Mouse (Mus musculus) cerebellum, postnatal 36 days (tissue): ENCODE results near the gene Trp53bp1.

ENCODE experiments used
- DNase-seq, 2 experiments: peaks; one replicate each; pipeline ENCODE4 v3.0.0; 2021 to 2022; ENCODE audit warnings: mixed read lengths in 2 of 2

The Trp53bp1 gene

DNA sequence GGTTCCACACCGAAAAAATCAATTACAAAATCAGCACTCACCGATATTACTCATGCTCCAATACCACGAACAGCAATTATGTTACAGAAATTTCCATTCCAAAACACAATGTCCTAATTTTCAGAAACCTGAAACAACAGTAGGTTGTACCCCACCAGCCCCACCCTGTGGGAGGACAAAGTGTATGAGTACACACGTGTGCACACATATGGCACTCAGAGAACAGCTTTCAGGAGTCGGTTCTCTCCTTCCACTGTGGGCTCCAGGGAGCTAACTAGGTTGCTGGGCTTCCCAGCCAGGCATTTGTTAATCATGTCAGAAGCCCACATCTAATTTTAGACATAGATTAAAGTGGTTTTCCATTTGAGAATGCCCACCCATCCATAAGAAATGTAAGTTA, 27.1 kb downstream of the Trp53bp1 start:
- no peak for DNase-seq

DNA sequence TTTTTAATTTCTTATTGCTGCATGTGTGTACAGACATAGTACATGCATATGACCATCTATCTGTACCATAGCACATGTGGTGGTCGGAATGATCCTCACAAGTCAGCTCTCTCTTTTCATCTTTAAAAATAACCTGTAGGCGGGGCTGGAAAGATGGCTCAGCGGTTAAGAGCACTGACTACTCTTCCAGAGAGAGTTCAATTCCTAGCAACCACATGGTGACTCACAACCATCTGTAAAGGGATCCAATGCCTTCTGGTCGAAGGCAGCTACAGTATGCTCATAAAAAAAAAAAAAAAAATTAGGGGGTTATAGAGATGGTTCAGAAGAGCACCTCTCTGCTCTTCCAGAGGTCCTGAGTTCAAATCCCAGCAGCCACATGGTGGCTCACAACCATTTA, 31.8 kb downstream of the Trp53bp1 start:
- no peak for DNase-seq

DNA sequence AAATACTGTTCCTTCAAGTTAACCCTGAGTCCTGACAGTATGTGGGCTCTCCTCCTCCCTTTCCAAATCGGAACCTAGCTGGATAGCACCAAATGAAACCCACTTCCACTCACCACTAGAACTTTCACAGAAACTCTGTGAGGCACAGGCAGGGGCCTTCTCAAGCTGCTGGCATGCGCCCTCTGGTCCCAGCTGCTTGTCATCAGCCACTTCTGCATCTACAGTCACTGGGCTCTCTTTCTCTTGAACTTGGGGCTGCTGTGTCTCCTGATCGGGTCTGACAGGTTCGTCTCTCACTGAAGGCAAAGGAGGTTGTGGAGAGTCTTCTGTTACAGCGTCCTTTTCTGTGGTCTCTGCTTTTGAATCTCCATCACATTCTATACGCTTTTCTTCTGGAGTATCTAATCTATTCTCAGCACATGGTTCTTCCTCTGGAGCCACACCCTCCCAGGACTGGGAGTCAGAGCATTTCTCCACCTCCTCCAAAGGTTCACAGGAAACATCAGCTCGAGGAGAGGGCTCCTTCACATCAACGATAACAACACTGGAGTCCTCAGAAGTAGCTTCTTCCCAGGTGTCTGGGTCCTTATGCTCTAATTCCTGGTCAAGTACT, 35.6 kb downstream of the Trp53bp1 start:
- DNase-seq, result no peak

DNA sequence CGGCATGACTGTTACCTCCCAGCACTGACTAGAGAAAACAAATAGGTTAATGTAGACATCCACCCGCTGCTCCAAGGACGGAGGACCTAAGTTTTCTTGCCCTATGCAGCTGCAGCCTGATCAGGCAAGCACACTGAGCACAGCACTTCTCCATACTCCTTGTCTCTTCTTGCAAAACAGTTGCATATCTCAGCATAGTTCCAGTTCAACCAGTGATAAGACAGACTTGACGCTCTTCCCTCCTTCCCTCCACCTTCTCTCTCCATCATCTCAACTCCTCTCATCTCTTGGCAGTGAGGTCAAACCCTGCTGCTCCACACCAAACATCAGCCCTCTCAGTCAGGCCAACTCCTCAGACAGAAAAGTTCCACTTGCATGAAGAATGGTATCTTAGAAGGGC, 43.1 kb downstream of the Trp53bp1 start:
- no peak for DNase-seq

DNA sequence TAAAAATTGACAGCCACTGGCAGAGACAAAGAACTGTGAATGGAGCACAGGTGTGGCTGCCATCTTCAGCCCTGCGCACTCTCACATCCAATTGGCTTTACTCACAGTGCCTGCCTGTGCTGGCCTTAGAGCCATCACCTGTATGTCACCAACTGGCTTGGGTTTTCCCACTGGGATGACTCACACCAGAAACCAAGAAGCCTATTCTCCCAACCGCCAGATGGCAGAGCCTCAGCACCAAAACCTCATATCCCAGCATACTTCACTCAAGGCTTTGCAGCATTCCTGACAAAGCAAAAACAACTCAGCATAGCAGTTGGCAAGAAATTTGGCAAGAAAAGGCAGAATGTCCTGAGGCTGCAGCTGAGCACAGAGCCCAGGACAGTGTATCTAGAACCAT, 48.2 kb downstream of the Trp53bp1 start:
- DNase-seq, result peak; percentile 73 to 75

DNA sequence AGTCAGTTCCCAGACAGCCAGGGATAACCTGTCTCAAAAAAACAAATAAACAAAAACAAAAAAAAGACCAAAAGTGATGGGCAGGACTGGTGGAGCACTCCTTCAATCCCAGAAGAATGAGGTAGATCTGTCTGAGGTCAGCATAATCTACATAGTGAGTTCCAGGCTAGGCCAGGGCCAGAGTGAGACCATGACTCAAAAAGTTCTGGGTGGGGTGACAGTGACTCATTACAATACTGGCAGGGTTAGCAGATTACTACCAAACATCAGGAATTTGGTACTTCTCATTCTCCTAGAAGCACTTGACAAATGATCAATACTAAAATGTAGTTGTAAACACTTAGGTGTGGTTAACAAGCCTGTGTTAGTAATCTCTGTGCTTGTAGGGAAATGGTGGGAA, 51.2 kb downstream of the Trp53bp1 start:
- no peak for DNase-seq

DNA sequence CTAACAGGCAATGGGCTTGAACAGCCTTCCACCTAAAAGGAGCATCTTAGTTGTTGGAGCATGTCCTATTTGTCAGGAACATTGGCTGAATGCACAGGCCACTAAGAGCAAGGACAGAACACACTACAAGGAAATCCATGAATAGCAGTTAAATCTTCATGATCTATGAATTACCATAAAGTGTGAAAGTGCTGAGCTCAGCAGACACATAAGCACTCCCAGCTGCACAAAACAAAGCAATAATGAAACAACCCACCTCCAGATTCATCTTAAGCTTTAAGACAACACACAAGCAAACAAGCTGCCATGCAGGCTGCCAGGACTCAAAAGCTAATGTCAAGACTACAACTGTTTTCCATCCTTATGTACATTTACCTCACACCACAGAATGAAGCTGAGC, 52.0 kb downstream of the Trp53bp1 start:
- no peak for DNase-seq

DNA sequence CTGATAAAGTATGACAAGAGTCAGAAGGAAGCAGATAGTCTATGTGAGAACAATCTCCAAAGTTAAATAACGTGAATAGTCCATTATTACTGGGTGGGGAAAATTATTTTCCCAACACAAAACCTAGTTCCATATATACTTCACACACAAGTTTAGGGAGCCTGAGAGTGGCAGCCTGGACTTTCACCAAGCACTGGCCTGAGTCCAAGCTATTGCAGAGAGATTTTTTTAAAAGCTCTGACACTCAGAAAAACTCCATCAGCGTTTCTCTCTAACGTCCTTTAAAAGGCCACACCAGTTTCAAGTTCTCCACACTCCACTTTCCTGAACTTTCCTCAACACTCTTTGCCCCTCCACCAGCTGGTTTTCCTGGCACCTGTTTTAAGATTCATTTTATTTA, 56.7 kb downstream of the Trp53bp1 start:
- DNase-seq, result no peak

DNA sequence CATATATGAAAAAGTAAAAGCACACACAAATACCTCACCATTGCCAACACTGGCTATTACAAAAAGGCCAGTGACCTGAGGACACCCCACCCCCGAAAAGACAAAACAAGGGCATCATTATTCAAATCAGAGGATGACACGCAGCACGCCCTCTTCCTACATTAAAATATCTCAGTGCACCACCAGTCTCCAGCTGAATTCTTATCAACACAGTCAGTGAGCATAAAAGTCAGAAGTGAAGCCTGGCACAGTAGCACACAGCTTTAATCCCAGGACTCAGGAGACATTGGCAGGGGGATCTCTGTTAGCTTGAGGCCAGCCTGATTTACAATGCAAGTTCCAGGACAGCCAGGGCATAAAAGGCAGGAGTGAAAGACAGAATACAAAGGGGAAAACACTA, 64.7 kb downstream of the Trp53bp1 start:
- no peak for DNase-seq

DNA sequence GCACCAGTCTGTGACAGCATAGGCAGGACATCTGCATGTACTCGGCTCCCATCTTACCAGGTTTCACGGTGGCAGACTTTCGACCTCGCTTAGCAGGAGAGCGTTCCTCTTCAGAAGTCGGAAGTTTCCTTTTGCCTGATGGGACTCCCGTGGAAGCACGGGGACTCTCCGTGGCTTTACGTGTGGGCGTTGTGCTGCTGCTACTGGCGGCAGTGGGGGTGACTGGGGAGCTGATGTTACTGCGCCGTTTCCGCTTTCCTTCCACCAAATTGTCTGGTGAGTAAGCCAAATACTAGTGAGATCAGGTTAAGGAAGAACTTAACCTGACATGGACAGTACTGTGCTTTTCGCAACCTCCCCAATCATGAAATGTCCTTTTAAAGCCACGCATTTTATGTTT, 66.9 kb downstream of the Trp53bp1 start:
- no peak for DNase-seq

DNA sequence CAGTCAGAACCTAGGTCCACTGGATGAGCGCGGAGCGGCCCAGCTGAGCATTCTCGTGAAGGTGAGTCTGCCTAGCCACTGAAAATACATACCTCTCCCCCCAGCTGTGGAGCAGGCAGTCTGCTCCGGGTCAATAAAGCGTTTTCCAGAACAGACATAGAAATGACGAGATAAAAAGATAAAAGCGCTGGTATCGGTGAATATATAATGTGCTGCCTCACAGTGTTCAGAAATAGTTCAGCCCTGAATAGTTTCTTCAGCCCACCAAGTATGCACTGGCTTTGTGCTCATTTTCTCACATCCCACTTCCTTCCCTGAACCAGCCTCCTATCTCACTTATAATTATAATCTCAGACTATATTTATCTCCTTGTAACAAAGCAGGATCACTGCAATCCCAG, 75.7 kb downstream of the Trp53bp1 start:
- no peak for DNase-seq

DNA sequence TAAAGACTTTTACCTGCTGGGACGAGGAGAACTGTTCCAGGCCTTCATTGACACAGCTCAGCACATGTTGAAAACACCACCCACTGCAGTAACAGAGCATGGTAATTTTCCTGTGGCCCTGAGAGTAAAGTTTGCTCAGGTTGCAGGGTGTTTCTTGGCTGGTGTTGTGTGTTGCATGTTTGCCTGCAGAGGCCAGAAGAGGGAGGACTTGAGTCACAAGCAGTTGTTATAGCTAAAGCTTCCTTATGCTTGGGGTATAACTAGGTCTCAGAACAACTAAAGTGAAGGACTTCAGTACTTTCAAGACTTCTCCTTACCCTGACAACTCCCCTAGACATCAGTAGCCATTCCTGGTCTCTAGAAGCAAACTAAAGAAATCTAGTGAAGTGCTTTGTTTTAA, 82.7 kb downstream of the Trp53bp1 start:
- DNase-seq, result no peak

DNA sequence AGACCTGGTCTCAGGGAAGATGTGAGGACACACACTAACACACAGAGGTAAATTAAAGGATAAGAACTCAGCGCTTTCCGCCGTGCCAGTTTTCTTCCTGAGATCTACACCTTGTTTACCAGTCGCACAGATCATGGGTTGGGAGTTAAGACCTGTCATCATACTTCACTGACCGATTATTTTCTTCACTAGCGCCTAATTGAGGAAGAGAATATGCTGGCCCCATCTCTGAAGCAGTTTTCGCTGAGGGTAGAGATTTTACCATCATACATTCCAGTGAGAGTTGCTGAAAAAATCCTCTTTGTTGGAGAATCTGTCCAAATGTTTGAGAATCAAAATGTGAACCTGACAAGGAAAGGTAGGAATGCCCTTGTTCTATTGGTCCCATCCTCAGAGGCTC, 87.1 kb downstream of the Trp53bp1 start:
- no peak for DNase-seq

DNA sequence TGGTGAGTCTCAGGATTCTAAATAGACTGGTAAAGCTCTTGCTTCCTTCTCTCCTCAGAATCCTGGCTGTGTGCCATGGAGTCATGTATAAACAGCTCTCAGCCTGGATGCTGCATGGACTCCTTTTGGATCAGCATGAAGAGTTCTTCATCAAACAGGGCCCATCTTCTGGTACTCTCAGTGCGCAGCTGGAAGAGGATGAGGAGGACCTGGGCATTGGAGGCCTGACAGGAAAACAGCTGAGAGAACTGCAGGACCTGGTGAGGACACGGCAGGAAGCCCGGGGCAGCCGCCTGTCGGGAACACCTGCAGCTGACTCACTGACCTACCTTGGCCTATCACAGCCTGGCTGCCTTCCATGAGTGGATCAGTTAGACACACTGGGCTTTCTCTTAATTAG, 87.8 kb downstream of the Trp53bp1 start:
- DNase-seq, result peak; percentile 80 to 84

DNA sequence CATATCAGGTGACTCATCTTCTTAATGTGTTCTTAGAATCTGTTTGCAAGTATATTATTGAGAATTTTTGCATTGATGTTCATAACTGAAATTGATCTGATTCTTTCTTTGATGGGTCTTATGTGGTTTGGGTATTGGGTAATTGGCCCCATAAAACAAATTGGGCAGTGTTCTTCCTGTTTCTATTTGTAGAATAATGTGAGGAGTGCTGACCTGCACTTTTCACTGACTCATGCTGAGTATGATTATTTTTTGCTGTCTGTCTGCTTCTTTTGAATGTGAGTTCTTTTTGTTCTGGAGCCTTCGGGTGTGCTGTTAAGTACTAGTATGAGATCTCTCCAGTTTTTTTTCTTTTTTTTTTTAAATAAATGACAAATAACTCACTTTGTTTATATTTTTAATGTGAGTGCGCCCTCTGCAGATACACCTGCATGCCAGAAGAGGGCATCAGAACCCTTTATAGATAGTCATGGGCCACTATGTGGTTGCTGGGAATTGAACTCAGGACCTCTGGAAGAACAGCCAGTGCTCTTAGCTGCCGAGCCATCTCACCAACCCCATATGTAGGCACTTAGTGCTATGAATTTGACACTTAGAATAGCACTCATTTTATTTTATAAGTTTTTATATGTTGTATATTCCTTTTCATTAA, 92.3 kb downstream of the Trp53bp1 start:
- no peak for DNase-seq

DNA sequence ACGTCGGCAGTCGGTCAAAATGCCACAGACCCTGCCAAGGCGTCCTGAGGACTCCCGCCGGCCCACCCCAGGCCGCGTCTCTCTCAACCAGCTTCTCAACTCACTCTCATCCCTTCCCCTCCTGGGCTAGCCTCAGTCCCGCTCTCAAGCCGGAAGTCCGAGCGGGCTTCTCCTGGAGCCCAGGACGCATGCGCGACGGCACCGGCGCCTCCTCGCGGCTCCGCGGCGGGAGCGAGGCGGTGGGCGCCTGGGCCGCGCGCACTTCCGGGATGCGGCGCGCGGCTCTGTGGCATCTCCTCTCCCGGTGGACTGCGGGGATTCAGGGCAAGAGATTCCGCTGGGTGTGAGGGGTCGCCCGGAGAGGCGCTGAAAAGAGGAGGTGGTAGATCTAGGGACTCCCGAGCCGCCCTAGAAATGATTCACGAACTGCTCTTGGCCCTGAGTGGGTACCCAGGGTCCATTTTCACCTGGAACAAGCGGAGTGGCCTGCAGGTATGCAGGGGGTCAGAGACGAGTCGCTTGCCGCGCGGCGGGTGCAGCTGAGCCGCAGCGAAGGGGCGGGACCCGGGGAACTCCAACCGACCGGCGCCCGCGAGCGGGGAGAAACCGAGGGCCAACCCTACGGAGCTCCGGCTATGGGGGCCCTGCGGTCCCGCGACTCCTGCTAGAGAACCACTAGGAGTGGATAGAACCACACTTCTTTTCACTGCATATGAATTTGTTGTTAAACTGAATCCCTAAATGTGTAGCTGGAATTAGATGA, 100.0 kb downstream of the Trp53bp1 start, which contains the start of gene Zscan29:
Gene Zscan29, minus strand, starts transcription at position 146 of the 763 bp plus-strand sequence.
- DNase-seq, result peak; percentile 84 to 89

DNA sequence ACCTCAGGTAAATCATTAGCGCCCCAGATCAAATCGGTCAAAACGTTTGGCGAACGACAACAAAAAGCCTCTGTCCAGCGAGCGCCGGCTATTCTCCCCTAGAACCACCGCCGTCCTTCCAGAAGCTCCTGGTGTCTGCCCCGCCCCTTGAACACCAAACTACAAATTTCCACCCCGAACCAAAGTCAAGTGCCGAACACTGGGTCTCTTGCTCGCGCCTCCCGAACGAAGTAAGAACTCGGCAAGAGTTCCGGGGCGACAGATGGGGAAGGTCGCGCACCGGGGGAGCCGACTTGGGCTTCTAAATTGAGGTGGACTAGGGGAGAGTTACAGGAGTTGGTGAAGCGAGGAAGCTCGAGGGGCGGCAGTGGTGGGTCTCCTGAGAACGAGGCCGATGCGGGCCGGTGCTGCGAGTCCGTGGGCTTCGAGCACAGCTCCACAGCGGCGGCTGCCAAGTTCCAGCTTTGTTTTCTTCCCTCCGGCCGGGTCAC, 100.7 kb downstream of the Trp53bp1 start, which contains the start of gene Tubgcp4:
Gene Tubgcp4, plus strand, starts transcription at position 174 of the 491 bp plus-strand sequence.
- DNase-seq, result no peak

DNA sequence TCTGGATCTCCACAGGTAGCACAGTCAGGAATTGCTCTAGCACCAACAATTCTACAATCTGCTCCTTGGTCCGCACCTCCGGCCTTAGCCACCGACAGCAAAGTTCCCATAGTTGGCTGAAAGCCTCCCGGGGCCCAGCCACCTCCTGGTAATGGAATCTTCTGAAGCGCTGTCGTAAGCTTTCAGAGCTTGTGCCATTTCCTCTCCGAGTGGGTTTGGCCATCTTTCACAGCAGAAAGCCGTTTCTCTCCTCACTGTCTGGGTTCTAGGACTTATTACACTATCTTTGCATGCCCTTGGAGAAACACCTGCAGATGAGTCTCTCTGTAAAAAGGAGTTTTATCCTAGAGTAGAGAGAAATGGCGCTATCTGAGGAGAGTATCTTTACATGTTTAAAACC, 101.3 kb downstream of the Trp53bp1 start:
- peak; percentile 26 to 28 for DNase-seq

DNA sequence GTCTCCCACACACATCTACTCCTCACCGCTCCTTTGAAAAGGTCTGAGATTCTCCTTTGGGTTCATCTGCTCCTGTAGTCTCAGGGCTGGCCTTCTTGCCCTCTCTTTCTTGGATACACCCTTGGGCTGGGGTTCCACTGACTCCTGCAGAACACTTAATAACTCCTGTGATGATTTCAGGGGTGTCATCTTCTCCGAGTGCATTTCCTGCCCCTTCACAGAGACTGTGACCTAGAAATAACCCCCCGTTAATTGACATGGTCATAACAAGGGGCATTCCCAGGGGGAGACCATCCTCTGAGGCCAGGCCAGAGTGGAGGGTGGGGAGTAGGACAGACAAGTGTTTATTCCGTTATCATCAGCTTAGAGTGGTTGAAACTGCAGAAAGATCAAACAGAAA, 102.0 kb downstream of the Trp53bp1 start:
- DNase-seq, result no peak

DNA sequence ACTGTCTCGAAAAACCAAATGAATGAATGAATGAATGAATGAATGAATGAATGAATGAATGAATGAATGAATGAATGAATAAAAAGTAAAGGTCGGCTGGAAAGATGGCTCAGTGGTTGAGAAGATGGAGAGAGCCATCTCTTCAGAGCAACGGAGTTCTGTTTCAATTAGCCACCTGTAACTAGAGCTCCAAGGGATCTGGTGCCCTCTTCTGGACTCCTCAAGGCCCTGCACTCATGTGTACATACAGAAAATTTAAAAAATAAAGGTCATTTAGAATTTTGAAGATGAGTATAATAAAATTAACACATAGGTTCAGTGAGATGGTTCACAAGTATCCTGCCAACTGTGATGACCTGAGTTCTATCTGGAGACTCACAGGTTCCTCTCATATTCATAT, 118.1 kb downstream of the Trp53bp1 start:
- DNase-seq, result no peak

DNA sequence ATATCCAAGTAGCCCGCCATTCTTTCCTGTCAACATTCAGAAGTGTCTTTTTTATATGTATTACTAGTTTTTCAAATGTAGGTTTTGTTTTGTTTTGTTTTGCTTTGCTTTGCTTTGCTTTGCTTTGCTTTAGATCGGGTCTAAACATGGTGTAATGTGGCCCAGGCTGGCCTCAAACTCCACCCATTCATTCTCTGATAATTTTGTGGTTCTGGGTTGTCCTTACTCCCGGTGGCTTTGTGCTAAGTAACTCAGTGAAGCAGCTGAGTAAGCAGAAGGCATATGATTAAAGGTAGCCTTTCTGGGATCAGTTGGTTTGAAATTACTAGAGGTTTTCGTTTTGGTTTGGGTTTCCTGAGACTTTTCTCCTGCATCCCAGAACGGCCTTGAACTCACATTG, 121.5 kb downstream of the Trp53bp1 start:
- no peak for DNase-seq
